Mouse (Mus musculus) neural tube, embryonic 11.5 days (tissue): ENCODE results near the gene Ids. TPM values are rescaled to one million over a fixed set of nuclear protein-coding genes. Genes with fewer than 3 reads are reported as not detected.

Experiments used
- polyA plus RNA-seq: library from polyadenylated mRNA; unstranded; fragments of >200 nt; fragmentation: Nextera tagmentation; extraction: Ambion mirVana; gene quantifications from 2 replicates; pipeline ENCODE4 v1.2.1, GENCODE M21; 2014

Gene Ids
- polyA plus RNA-seq, 1 experiment from 2014 or later, result 4.7 TPM

Other genes starting within 250 kb of the Ids start
- gene 1110012L19Rik, start 20.8 kb upstream of the Ids start, polyA plus RNA-seq, result 26.1 and 30.0 TPM in 2 replicates
- 48.7 and 51.6 TPM in 2 replicates for gene Tmem185a, start 112.1 kb upstream of the Ids start, polyA plus RNA-seq